Mouse (Mus musculus) adrenal gland, adult 10 weeks (tissue): ENCODE results near the gene Gm28891. TPM values are rescaled to one million over a fixed set of nuclear protein-coding genes. Genes with fewer than 3 reads are reported as not detected.

Experiments
- polyA plus RNA-seq: library from polyadenylated mRNA; stranded (reverse); fragments of 350-450 nt; fragmentation: Illumina TruSeq; extraction: RNeasy Lipid Tissue Mini Kit (QIAGEN cat#74804); gene quantifications from one replicate; pipeline ENCODE4 v1.2.3, GENCODE M21; 2014; ENCODE audit warnings: low read depth, low replicate concordance

Gene Gm28891
- not detected for polyA plus RNA-seq

DNA sequence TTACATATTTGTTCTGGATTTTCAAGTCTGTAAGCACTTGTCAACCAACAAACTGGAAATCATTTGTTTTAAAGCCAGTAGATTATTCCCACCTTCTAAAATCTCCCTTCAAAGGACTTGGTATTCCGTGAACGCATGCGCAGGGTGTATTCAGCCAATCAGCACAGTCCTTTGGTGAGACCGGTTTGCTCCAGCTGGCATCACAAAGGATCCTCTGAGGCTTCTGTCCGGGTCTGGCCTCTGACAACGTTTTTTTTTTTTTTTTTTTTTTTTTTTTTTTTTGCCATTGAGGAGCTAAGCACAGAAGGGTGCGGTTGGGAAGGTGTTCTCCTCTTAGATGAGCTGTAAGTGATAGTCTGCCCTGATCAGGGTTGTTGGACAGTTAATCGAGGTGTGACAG lies at the start of gene Gm28891:
TSS of gene Gm28891 (plus strand) at position 301 of the 400 bp plus-strand sequence.

